Mouse (Mus musculus): ENCODE results near the gene Gm7075.

GRCm38 (mm10) chr10:63386991-63387390, 34.6 kb downstream of the Gm7075 start:
- TF ChIP-seq CTCF (IDR thresholded peaks at IDR 0.05; ENCODE audit: extremely low read depth, insufficient read length, insufficient replicate concordance, low read depth, low read length) = no peak
- no peak for TF ChIP-seq POLR2A (IDR thresholded peaks at IDR 0.05; ENCODE audit: low read depth, low read length)

Data from small intestine, adult 2 months (tissue).